8 mouse cellular contexts compared by ENCODE assay signal in the genomic region with DNA sequence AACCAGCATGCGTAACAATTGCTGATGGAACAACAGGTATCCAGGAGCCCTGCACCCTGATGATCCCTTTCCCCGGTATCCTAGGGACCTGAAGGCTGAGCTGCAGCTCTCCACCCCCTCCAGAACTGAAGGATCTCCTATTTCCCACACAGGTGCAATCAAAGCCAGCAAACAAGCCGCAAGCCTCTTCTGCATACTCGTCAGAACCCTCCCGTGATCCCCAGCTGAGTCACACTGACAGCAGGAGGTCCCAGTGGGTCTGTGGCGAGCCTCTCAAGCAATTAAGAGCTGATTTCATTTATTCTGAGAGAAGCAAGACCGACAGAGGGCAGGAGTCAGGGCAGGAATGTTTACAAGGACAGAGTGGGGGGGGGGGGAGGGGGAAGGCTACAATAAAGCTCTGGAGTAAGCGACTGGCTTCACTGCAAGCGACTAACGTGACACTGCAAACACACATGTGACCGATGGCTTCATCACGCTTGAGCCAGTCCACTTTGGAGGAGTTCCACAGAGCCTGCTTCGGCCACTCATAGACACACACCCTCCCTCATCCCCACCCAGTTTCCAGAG. TPM values are rescaled to one million over a fixed set of nuclear protein-coding genes. Genes with fewer than 3 reads are reported as not detected.
A peak's percentile ranks its signal among the peaks of the same experiment; 100 is the strongest.
DNase-seq lines count a peak whose midpoint lies in the region; ATAC-seq and TF ChIP-seq lines count a peak whose summit lies in the region.

No protein-coding gene starts in this region.

- dilution Hi-C loops in CH12.LX (cut with MboI; ENCODE audit: extremely low pct_ligation_motif_present, extremely low pct_unique_long_range_greater_than_20kb, low sequenced_read_pairs), result no loop called here

- TF ChIP-seq EP300 in CH12.LX (IDR thresholded peaks at IDR 0.05; ENCODE audit: low read length), result no peak

- H3K27ac ChIP-seq in CH12.LX (ENCODE audit: insufficient read depth, low read depth), result no peak overlapping the region
- H3K27ac ChIP-seq in cerebellum, adult 2 months (ENCODE audit: insufficient read depth, low read length), result no peak overlapping the region
- no peak overlapping the region for H3K27ac ChIP-seq in heart, embryonic 11.5 days (ENCODE audit: low read depth, low read length)
- no peak overlapping the region for H3K27ac ChIP-seq in kidney, embryonic 15.5 days

- 11% methylated on average over 13 of the region's 13 CpGs for WGBS in cerebellum, adult 2 months
- WGBS in heart, embryonic 11.5 days (ENCODE audit: insufficient replicate concordance), result 9% methylated on average over 13 of the region's 13 CpGs
- 8% methylated on average over 13 of the region's 13 CpGs for WGBS in kidney, embryonic 15.5 days

- peaks cover 45 to 95% of the 10 kb centered on the region in 2 experiments for H3K36me3 ChIP-seq in CH12.LX (replicated peaks in 1 of 2; ENCODE audit: control insufficient read depth in 1 of 2, insufficient read depth in 1 of 2, low read length in 1 of 2)
- no peaks in the 10 kb centered on the region for H3K36me3 ChIP-seq in heart, embryonic 11.5 days (ENCODE audit: control insufficient read depth, insufficient read depth, low read length)
- no peaks in the 10 kb centered on the region for H3K36me3 ChIP-seq in kidney, embryonic 15.5 days

- H3K27me3 ChIP-seq in CH12.LX (replicated peaks), result no peaks in the 10 kb centered on the region
- H3K27me3 ChIP-seq in cerebellum, adult 2 months (ENCODE audit: control insufficient read depth, insufficient read depth, low read length), result no peaks in the 10 kb centered on the region
- H3K27me3 ChIP-seq in heart, embryonic 11.5 days (ENCODE audit: control insufficient read depth, insufficient read depth, low read length), result no peaks in the 10 kb centered on the region
- H3K27me3 ChIP-seq in kidney, embryonic 15.5 days, result no peaks in the 10 kb centered on the region

- H3K9ac ChIP-seq in CH12.LX (ENCODE audit: insufficient read depth, low read depth), result no peak overlapping the region
- H3K9ac ChIP-seq in heart, embryonic 11.5 days (ENCODE audit: low read depth, low read length), result peak overlapping the region; percentile 54; the same call in 1 of the 2 replicates
- no peak overlapping the region for H3K9ac ChIP-seq in kidney, embryonic 15.5 days

- no peak for TF ChIP-seq RAD21 in CH12.LX (IDR thresholded peaks at IDR 0.05; ENCODE audit: low read depth, low read length)

- no peak overlapping the region for H3K4me3 ChIP-seq in CH12.LX (replicated peaks in 1 of 3; ENCODE audit: low read depth in 2 of 3, low read length in 2 of 3, poor library complexity in 1 of 3)
- no peak overlapping the region for H3K4me3 ChIP-seq in cerebellum, adult 2 months (replicated peaks; ENCODE audit: insufficient read depth, low read depth, low read length)
- H3K4me3 ChIP-seq in heart, embryonic 11.5 days (ENCODE audit: low read depth, low read length), result peak overlapping the region; percentile 27
- peak overlapping the region; percentile 10; the same call in 1 of the 2 replicates for H3K4me3 ChIP-seq in kidney, embryonic 15.5 days (replicated peaks)

- TF ChIP-seq CTCF in CH12.LX (conservative IDR thresholded peaks at IDR 0.05 in 1 of 2, IDR thresholded peaks at IDR 0.05 in 1 of 2; ENCODE audit: low read depth in 2 of 2, low read length in 2 of 2), result no peak
- TF ChIP-seq CTCF in cerebellum, adult 2 months (IDR thresholded peaks at IDR 0.05; ENCODE audit: borderline replicate concordance, insufficient read depth, low read depth, low read length), result no peak

- DNase-seq in CH12.LX (ENCODE audit: extremely low read depth), result no peak
- DNase-seq in cerebellum, adult 2 months, result peak; percentile 41 to 48
- peak; percentile 14 for DNase-seq in lung, postnatal 14 days
- DNase-seq in yolk sac, embryonic 10.5 days (ENCODE audit: low spot score), result peak; percentile 80
- no peak for DNase-seq in spleen, postnatal 10 days (ENCODE audit: low spot score in 2 of 2)
- DNase-seq in ovary, postnatal 36 days (ENCODE audit: low spot score), result no peak

- no peaks in the 10 kb centered on the region for H3K9me3 ChIP-seq in CH12.LX (replicated peaks; ENCODE audit: low read length)
- H3K9me3 ChIP-seq in heart, embryonic 11.5 days (replicated peaks; ENCODE audit: control insufficient read depth, low read length), result no peaks in the 10 kb centered on the region
- H3K9me3 ChIP-seq in kidney, embryonic 15.5 days (replicated peaks), result no peaks in the 10 kb centered on the region

- no peak for TF ChIP-seq POLR2A in CH12.LX (IDR thresholded peaks at IDR 0.05; ENCODE audit: low read depth, low read length)
- no peak for TF ChIP-seq POLR2A in cerebellum, adult 2 months (IDR thresholded peaks at IDR 0.05; ENCODE audit: borderline replicate concordance, insufficient read depth, low read length)

- in situ Hi-C loops in CH12.LX (cut with MboI; ENCODE audit: low pct_ligation_motif_present, low pct_unique_long_range_greater_than_20kb, low sequenced_read_pairs), result no loop called here

- peaks cover 9 to 43% of the 10 kb centered on the region in 2 experiments; a peak in 3 of 4 replicates for H3K4me1 ChIP-seq in CH12.LX (ENCODE audit: control insufficient read depth in 1 of 2, insufficient read depth in 2 of 2)
- H3K4me1 ChIP-seq in cerebellum, adult 2 months (ENCODE audit: control insufficient read depth, insufficient read depth, low read length), result peaks cover 15% of the 10 kb centered on the region
- H3K4me1 ChIP-seq in heart, embryonic 11.5 days (ENCODE audit: control insufficient read depth, insufficient read depth, low read length), result peaks cover 4% of the 10 kb centered on the region; the same call in 1 of the 2 replicates
- peaks cover 18% of the 10 kb centered on the region for H3K4me1 ChIP-seq in kidney, embryonic 15.5 days

- no peak overlapping the region for H3K4me2 ChIP-seq in CH12.LX (ENCODE audit: insufficient read depth, low read depth, poor library complexity, severe bottlenecking)
- H3K4me2 ChIP-seq in heart, embryonic 11.5 days, result peak overlapping the region; percentile 60
- peak overlapping the region; percentile 51 for H3K4me2 ChIP-seq in kidney, embryonic 15.5 days

- no peak for ATAC-seq in heart, embryonic 11.5 days (replicated peaks; ENCODE audit: insufficient number of reproducible peaks, low FRiP score, low TSS enrichment)
- ATAC-seq in kidney, embryonic 15.5 days (replicated peaks; ENCODE audit: low FRiP score), result peak; percentile 84

- peaks cover 3% of the 10 kb centered on the region; the same call in 1 of the 2 replicates for H3K79me2 ChIP-seq in CH12.LX (replicated peaks; ENCODE audit: control insufficient read depth, extremely low read depth, insufficient read depth, poor library complexity, severe bottlenecking)

TF ChIP-seq in CH12.LX, 34 proteins besides CTCF, POLR2A, EP300 and RAD21:
- no peak for TF ChIP-seq E2F4 (IDR thresholded peaks at IDR 0.05; ENCODE audit: insufficient replicate concordance, low read depth, low read length)
- TF ChIP-seq TBP (conservative IDR thresholded peaks at IDR 0.05; ENCODE audit: low read depth, low read length), result no peak
- no peak for TF ChIP-seq CHD1 (IDR thresholded peaks at IDR 0.05; ENCODE audit: low read depth, low read length)
- TF ChIP-seq CHD2 (IDR thresholded peaks at IDR 0.05; ENCODE audit: low read length), result no peak
- TF ChIP-seq BHLHE40 (IDR thresholded peaks at IDR 0.05; ENCODE audit: low read depth, low read length), result peak; percentile 55
- no peak for TF ChIP-seq SMC3 (IDR thresholded peaks at IDR 0.05; ENCODE audit: low read depth, low read length)
- TF ChIP-seq PAX5 (IDR thresholded peaks at IDR 0.05; ENCODE audit: low read length), result no peak
- TF ChIP-seq GABPA (IDR thresholded peaks at IDR 0.05; ENCODE audit: insufficient replicate concordance, low read depth, low read length), result no peak
- no peak for TF ChIP-seq MAZ (IDR thresholded peaks at IDR 0.05; ENCODE audit: low read depth, low read length)
- TF ChIP-seq ETS1 (conservative IDR thresholded peaks at IDR 0.05; ENCODE audit: low read depth, low read length), result peak; percentile 34; the same call in 1 of the 2 replicates
- TF ChIP-seq POLR2AphosphoS2 (IDR thresholded peaks at IDR 0.05; ENCODE audit: low read depth, low read length), result no peak
TF ChIP-seq in CH12.LX: peak in this region for 2.

RNA-seq across cellular contexts. Expression of a gene that starts 29.1 kb away (rescaled TPM):
- total RNA-seq in CH12.LX (2012; rRNA removed) (46.4 and 50.6 TPM in 2 replicates), CH12.LX (2014; rRNA removed) (51.9 and 52.4 TPM in 2 replicates)
- 64.3 and 69.8 TPM in 2 replicates for polyA plus RNA-seq in CH12.LX (2012; ENCODE audit: insufficient read length, low read depth)
- 22.7 and 25.8 TPM in 2 replicates for polyA plus RNA-seq in cerebellum, adult 2 months (2012; rRNA removed)
- polyA plus RNA-seq in heart, embryonic 11.5 days (2014; fragmentation: Nextera tagmentation; extraction: Ambion mirVana), result 4.8 and 4.9 TPM in 2 replicates
- 5.4 and 5.7 TPM in 2 replicates for polyA plus RNA-seq in kidney, embryonic 15.5 days (2015; fragmentation: Nextera tagmentation; extraction: Ambion mirVana)

Comparison
In these comparisons a context has a peak if more than half of its experiments do, and no peak if none do; other contexts are left out.
1. DNase-seq: peak in cerebellum, adult 2 months (2 of 2), lung, postnatal 14 days (single experiment) and yolk sac, embryonic 10.5 days (single experiment); none in CH12.LX (single experiment), spleen, postnatal 10 days (0 of 2) and ovary, postnatal 36 days (single experiment).
2. H3K4me3 ChIP-seq: peak in heart, embryonic 11.5 days (single experiment) and kidney, embryonic 15.5 days (single experiment); none in CH12.LX (0 of 3) and cerebellum, adult 2 months (single experiment).